In the genomic region with DNA sequence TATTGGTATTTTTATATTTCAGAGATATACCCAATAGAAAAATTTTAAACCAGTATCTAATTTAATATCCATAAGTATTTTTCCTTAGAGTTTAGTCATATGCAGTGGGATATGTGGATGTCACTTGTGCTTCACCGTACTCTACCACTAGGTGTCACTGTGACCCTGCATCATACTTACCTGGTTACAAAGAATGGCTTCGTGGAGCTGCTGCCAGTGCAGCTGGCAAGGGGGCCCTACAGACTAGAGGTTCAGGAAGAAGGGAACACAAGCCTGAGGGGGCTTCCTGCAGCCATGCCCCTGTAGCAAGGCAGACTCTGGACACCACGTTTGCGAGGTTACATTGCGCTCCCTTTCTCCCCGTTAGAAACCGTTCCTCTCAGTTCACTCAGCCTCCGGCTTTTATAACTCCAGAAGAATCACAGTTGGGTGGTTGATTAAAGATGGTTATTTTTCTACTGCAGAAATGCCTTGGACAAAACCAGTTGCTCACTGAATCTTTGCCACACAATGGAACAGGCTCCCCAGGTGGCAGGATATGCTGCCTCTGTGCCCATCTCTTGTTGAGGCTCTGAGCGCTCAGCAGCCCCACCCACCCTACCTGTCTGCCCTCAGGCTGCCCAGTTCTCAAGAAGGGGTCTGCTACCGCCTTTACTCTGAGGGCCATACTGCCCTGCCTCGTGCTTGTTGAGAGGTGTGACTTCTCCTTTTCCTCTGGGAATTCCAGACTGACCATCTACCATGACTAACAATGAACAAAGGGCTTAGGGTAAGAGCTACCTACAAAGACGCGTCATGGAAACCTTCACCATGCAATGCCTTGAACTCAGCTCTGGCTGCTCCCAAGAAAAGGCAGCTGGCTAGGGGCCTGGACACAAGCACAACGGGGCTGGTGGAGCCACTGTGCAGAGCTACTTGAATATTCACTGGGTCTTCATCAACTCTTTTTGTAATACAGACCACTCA, we compare ENCODE assay signal across 8 mouse cellular contexts. TPM values are rescaled to one million over a fixed set of nuclear protein-coding genes. Genes with fewer than 3 reads are reported as not detected.
DNase-seq lines count a peak whose midpoint lies in the region; ATAC-seq lines count a peak whose summit lies in the region.

No protein-coding gene starts in this region.

- H3K4me1 ChIP-seq in intestine, embryonic 14.5 days (replicated peaks; ENCODE audit: control insufficient read depth, insufficient read depth, low read length) = no peaks in the 10 kb centered on the region
- H3K4me1 ChIP-seq in midbrain, embryonic 12.5 days = peaks cover 6% of the 10 kb centered on the region; the same call in 1 of the 2 replicates

- no peak for ATAC-seq in CD4-positive, CD25-positive, alpha-beta regulatory T cell, adult 4 months
- peak; percentile 64 for ATAC-seq in intestine, embryonic 14.5 days (replicated peaks; ENCODE audit: low FRiP score, low TSS enrichment, low read depth)
- ATAC-seq in midbrain, embryonic 12.5 days (ENCODE audit: low FRiP score, low read depth) = peak; percentile 68

- H3K9me3 ChIP-seq in intestine, embryonic 14.5 days (ENCODE audit: control insufficient read depth, low read length) = no peaks in the 10 kb centered on the region
- no peaks in the 10 kb centered on the region for H3K9me3 ChIP-seq in midbrain, embryonic 12.5 days

- no peaks in the 10 kb centered on the region for H3K27me3 ChIP-seq in intestine, embryonic 14.5 days (replicated peaks; ENCODE audit: control insufficient read depth, insufficient read depth, low read length)
- no peaks in the 10 kb centered on the region for H3K27me3 ChIP-seq in midbrain, embryonic 12.5 days

- no peak overlapping the region for H3K4me3 ChIP-seq in intestine, embryonic 14.5 days (ENCODE audit: low read depth, low read length)
- H3K4me3 ChIP-seq in midbrain, embryonic 12.5 days = no peak overlapping the region

- H3K4me2 ChIP-seq in intestine, embryonic 14.5 days (ENCODE audit: low read length) = no peak overlapping the region
- no peak overlapping the region for H3K4me2 ChIP-seq in midbrain, embryonic 12.5 days (replicated peaks)

- H3K9ac ChIP-seq in intestine, embryonic 14.5 days (ENCODE audit: low read length) = no peak overlapping the region
- no peak overlapping the region for H3K9ac ChIP-seq in midbrain, embryonic 12.5 days (replicated peaks)

- H3K27ac ChIP-seq in intestine, embryonic 14.5 days (ENCODE audit: low read depth) = no peak overlapping the region
- H3K27ac ChIP-seq in midbrain, embryonic 12.5 days (replicated peaks) = no peak overlapping the region

- intact Hi-C loops in left cerebral cortex, postnatal 25 days (cut with DNase I) = loop anchor here (2.0 kb wide), 2 partner anchors 41 to 99 kb away; no protein-coding TSS in a partner anchor

- DNase-seq in CD4-positive, CD25-positive, alpha-beta regulatory T cell, adult 2 months (ENCODE audit: low read depth, low spot score) = peak; percentile 85
- DNase-seq in cerebellum, adult 8-10 months = peak; percentile 75
- DNase-seq in frontal cortex, adult 2 months (ENCODE audit: extremely low spot score in 1 of 2, low spot score in 1 of 2) = peak; percentile 42 to 90
- peak; percentile 82 for DNase-seq in intestine, embryonic 14.5 days (ENCODE audit: low spot score)
- DNase-seq in left cerebral cortex, postnatal 25 days (ENCODE audit: low spot score in 2 of 2) = peak; percentile 71 to 87
- DNase-seq in skeletal muscle tissue, adult 2 months (ENCODE audit: low read depth, low spot score) = peak; percentile 70

- WGBS in intestine, embryonic 14.5 days = 59% methylated on average over 14 of the region's 14 CpGs
- WGBS in midbrain, embryonic 12.5 days = 54% methylated on average over 14 of the region's 14 CpGs

- peaks cover 23% of the 10 kb centered on the region for H3K36me3 ChIP-seq in intestine, embryonic 14.5 days (ENCODE audit: control insufficient read depth, insufficient read depth, low read length)
- peaks cover 11% of the 10 kb centered on the region for H3K36me3 ChIP-seq in midbrain, embryonic 12.5 days

RNA-seq across cellular contexts. Expression of a gene that starts 25.8 kb away (rescaled TPM):
- polyA plus RNA-seq in CD4-positive, CD25-positive, alpha-beta regulatory T cell, adult 4 months (2017; shearing (Covaris generic)) = 1 to 10 TPM in 1 of 2 experiments, under 1 TPM in 1; 0.48 to 1.7 TPM
- polyA plus RNA-seq in frontal cortex, adult 2 months (2012; rRNA removed) = 53.8 and 60.8 TPM in 2 replicates
- polyA plus RNA-seq in intestine, embryonic 14.5 days (2014; fragmentation: Nextera tagmentation; extraction: Ambion mirVana) = 38.1 TPM in 2 replicates
- total RNA-seq in left cerebral cortex, postnatal 25 days (2021) = 10 to 100 TPM; 85.8 to 88.9 TPM
- polyA plus RNA-seq in midbrain, embryonic 12.5 days (2016; fragmentation: Nextera tagmentation; extraction: Ambion mirVana) = 13.2 and 16.3 TPM in 2 replicates

RNA-seq across cellular contexts. Expression of a gene that starts 40.4 kb away (rescaled TPM):
- not detected for polyA plus RNA-seq in CD4-positive, CD25-positive, alpha-beta regulatory T cell, adult 4 months (2017; shearing (Covaris generic))
- polyA plus RNA-seq in frontal cortex, adult 2 months (2012; rRNA removed) = 6.3 and 8.5 TPM in 2 replicates
- polyA plus RNA-seq in intestine, embryonic 14.5 days (2014; fragmentation: Nextera tagmentation; extraction: Ambion mirVana) = 1.4 TPM in 2 replicates
- 10 to 100 TPM; 10.9 to 12.2 TPM for total RNA-seq in left cerebral cortex, postnatal 25 days (2021)
- polyA plus RNA-seq in midbrain, embryonic 12.5 days (2016; fragmentation: Nextera tagmentation; extraction: Ambion mirVana) = 1.2 and 1.4 TPM in 2 replicates
